Mouse (Mus musculus) stomach, embryonic 14.5 days (tissue): ENCODE measurements around the gene Qsox1. TPM values are rescaled to one million over a fixed set of nuclear protein-coding genes. Genes with fewer than 3 reads are reported as not detected.

ENCODE experiments used
- ATAC-seq: fragments of 200-750 bp; cut with Nextera tagmentation; 2 replicates; pipeline ENCODE4 v1.8.0; 2017; ENCODE audit warnings: low read depth, moderate TSS enrichment; ENCODE audit not compliant: insufficient number of reproducible peaks, insufficient read depth, low FRiP score
- H3K27ac ChIP-seq: fragments of 300-500 bp; sonication (generic); 2 replicates; pipeline ENCODE4 v1.5.1; 2014; ENCODE audit warnings: mild to moderate bottlenecking, low read length, moderate library complexity, mixed read lengths
- H3K27me3 ChIP-seq: fragments of 300-500 bp; sonication (generic); 2 replicates; pipeline ENCODE4 v1.6.1; 2014; ENCODE audit warnings: low read length, control low read depth, mixed read lengths; ENCODE audit not compliant: control insufficient read depth, insufficient read depth
- H3K36me3 ChIP-seq: fragments of 300-500 bp; sonication (generic); 2 replicates; pipeline ENCODE4 v1.6.1; 2014; ENCODE audit warnings: mild to moderate bottlenecking, control low read depth, low read length, moderate library complexity, mixed read lengths; ENCODE audit not compliant: control insufficient read depth, insufficient read depth
- H3K4me1 ChIP-seq: fragments of 300-500 bp; sonication (generic); 2 replicates; pipeline ENCODE4 v1.6.1; 2014; ENCODE audit warnings: low read length, control low read depth, mixed read lengths; ENCODE audit not compliant: control insufficient read depth, insufficient read depth
- H3K4me2 ChIP-seq: fragments of 300-500 bp; sonication (generic); replicated peaks from 2 replicates; pipeline ENCODE4 v1.6.1; 2014; ENCODE audit warnings: low read depth, low read length, control low read depth
- H3K4me3 ChIP-seq: fragments of 300-500 bp; sonication (generic); 2 replicates; pipeline ENCODE4 v1.5.1; 2014; ENCODE audit warnings: low read depth, low read length, control low read depth
- H3K9ac ChIP-seq: fragments of 300-500 bp; sonication (generic); replicated peaks from 2 replicates; pipeline ENCODE4 v1.6.1; 2014; ENCODE audit warnings: low read depth, mild to moderate bottlenecking, control low read depth, low read length, moderate library complexity, mixed read lengths
- H3K9me3 ChIP-seq: fragments of 300-500 bp; sonication (generic); 2 replicates; pipeline ENCODE4 v1.6.1; 2016; ENCODE audit warnings: low read depth, low read length, control low read depth; ENCODE audit not compliant: control insufficient read depth
- WGBS: fragments of 180-500 bp; shearing (Covaris S2); extraction: QIAGEN DNeasy Blood & Tissue Kit; methylation state at CpG from one replicate; pipeline ENCODE4 v1.1.7; 2014; 5-methylcytosine and 5-hydroxymethylcytosine counted together
- polyA plus RNA-seq: library from polyadenylated mRNA; unstranded; fragments of >200 nt; fragmentation: Nextera tagmentation; extraction: Ambion mirVana; gene quantifications from 2 replicates; pipeline ENCODE4 v1.2.1, GENCODE M21; 2014

Qsox1 gene
- polyA plus RNA-seq, 1 experiment from 2014 or later: 26.9 TPM

GRCm38 (mm10) chr1:155758711-155759110 is 54.0 kb downstream of the Qsox1 start:
- Histone ChIP-seq H3K9me3 (no peaks in the 10 kb centered on the region), H3K9ac (no peak overlapping the region), H3K36me3 (no peaks in the 10 kb centered on the region), H3K4me2 (no peak overlapping the region), H3K4me1 (no peaks in the 10 kb centered on the region), H3K27me3 (no peaks in the 10 kb centered on the region), H3K4me3 (no peak overlapping the region), H3K27ac (no peak overlapping the region)
- WGBS: 88% methylated on average over 4 of the region's 4 CpGs
- no peak for ATAC-seq

GRCm38 (mm10) chr1:155757621-155758020 is 55.1 kb downstream of the Qsox1 start:
- Histone ChIP-seq H3K9me3 (no peaks in the 10 kb centered on the region), H3K4me3 (no peak overlapping the region), H3K9ac (no peak overlapping the region), H3K36me3 (no peaks in the 10 kb centered on the region), H3K4me1 (no peaks in the 10 kb centered on the region), H3K27ac (no peak overlapping the region), H3K4me2 (no peak overlapping the region), H3K27me3 (0 out of 2 replicates have a peak, but pooled peaks cover under 1% of the 10 kb centered on the region)
- ATAC-seq: no peak
- 52% methylated on average over 7 of the region's 7 CpGs for WGBS

GRCm38 (mm10) chr1:155753411-155753810 is 59.3 kb downstream of the Qsox1 start:
- no peak overlapping the region for H3K4me2 ChIP-seq
- H3K36me3 ChIP-seq: no peaks in the 10 kb centered on the region
- no peak for ATAC-seq
- no peaks in the 10 kb centered on the region for H3K9me3 ChIP-seq
- H3K27ac ChIP-seq: no peak overlapping the region
- H3K4me1 ChIP-seq: no peaks in the 10 kb centered on the region
- no peak overlapping the region for H3K4me3 ChIP-seq
- no peak overlapping the region for H3K9ac ChIP-seq
- peaks cover 18% of the 10 kb centered on the region for H3K27me3 ChIP-seq
- WGBS: 73% methylated on average over 9 of the region's 9 CpGs

GRCm38 (mm10) chr1:155751484-155752255 is 61.0 kb downstream of the Qsox1 start, which contains the start of gene Lhx4:
Gene Lhx4, minus strand, starts transcription at chr1:155751684.
- 64% methylated on average over 6 of the region's 6 CpGs for WGBS
- no peaks in the 10 kb centered on the region for H3K9me3 ChIP-seq
- ATAC-seq: no peak
- H3K27ac ChIP-seq: no peak within 1 kb of the TSS
- no peak within 1 kb of the TSS for H3K4me2 ChIP-seq
- H3K4me3 ChIP-seq: no peak within 1 kb of the TSS
- no peaks in the 10 kb centered on the region for H3K36me3 ChIP-seq
- H3K9ac ChIP-seq: no peak within 1 kb of the TSS
- peaks cover 31% of the 10 kb centered on the region for H3K27me3 ChIP-seq
- no peaks in the 10 kb centered on the region for H3K4me1 ChIP-seq

GRCm38 (mm10) chr1:155750517-155751178 is 62.0 kb downstream of the Qsox1 start:
- no peak overlapping the region for H3K4me3 ChIP-seq
- no peak for ATAC-seq

GRCm38 (mm10) chr1:155747911-155748310 is 64.8 kb downstream of the Qsox1 start:
- no peak overlapping the region for H3K4me3 ChIP-seq
- H3K27ac ChIP-seq: no peak overlapping the region
- no peak for ATAC-seq
- WGBS: 76% methylated on average over 5 of the region's 5 CpGs
- no peaks in the 10 kb centered on the region for H3K36me3 ChIP-seq
- H3K9ac ChIP-seq: no peak overlapping the region
- H3K9me3 ChIP-seq: no peaks in the 10 kb centered on the region
- H3K27me3 ChIP-seq: peaks cover 51% of the 10 kb centered on the region
- peaks cover 2% of the 10 kb centered on the region; the same call in 1 of the 2 replicates for H3K4me1 ChIP-seq
- no peak overlapping the region for H3K4me2 ChIP-seq

More at GRCm38 (mm10) chr1:155750517-155751178, 62.0 kb downstream of the Qsox1 start:
- Histone ChIP-seq H3K27ac (no peak overlapping the region), H3K4me2 (no peak overlapping the region), H3K9ac (no peak overlapping the region), H3K27me3 (peaks cover 42% of the 10 kb centered on the region), H3K9me3 (no peaks in the 10 kb centered on the region), H3K36me3 (no peaks in the 10 kb centered on the region), H3K4me1 (no peaks in the 10 kb centered on the region)
- WGBS: 12% methylated on average over 11 of the region's 11 CpGs

- H3K9ac ChIP-seq: no peak overlapping the region
- ATAC-seq: no peak
- H3K27ac ChIP-seq: no peak overlapping the region
- no peak overlapping the region for H3K4me2 ChIP-seq
- H3K27me3 ChIP-seq: peaks cover 56% of the 10 kb centered on the region
- no peak overlapping the region for H3K4me3 ChIP-seq
- no peaks in the 10 kb centered on the region for H3K36me3 ChIP-seq
- H3K4me1 ChIP-seq: peaks cover 10% of the 10 kb centered on the region
- 19% methylated on average over 8 of the region's 8 CpGs for WGBS
- no peaks in the 10 kb centered on the region for H3K9me3 ChIP-seq
These were observed 65.7 kb downstream of the Qsox1 start for GRCm38 (mm10) chr1:155747011-155747410.

GRCm38 (mm10) chr1:155742411-155743363 is 70.0 kb downstream of the Qsox1 start:
- WGBS: under 1% methylated on average over 81 of the region's 81 CpGs
- H3K27me3 ChIP-seq: peaks cover 73% of the 10 kb centered on the region
- H3K27ac ChIP-seq: no peak overlapping the region

More at GRCm38 (mm10) chr1:155742411-155743363, 70.0 kb downstream of the Qsox1 start:
- Histone ChIP-seq H3K4me3 (peak overlapping the region; percentile 50), H3K4me1 (peaks cover 14% of the 10 kb centered on the region), H3K9ac (no peak overlapping the region), H3K4me2 (peak overlapping the region; percentile 90), H3K36me3 (no peaks in the 10 kb centered on the region), H3K9me3 (no peaks in the 10 kb centered on the region)
- ATAC-seq: peak; percentile 19; the same call in 1 of the 2 replicates
